In the genomic region with DNA sequence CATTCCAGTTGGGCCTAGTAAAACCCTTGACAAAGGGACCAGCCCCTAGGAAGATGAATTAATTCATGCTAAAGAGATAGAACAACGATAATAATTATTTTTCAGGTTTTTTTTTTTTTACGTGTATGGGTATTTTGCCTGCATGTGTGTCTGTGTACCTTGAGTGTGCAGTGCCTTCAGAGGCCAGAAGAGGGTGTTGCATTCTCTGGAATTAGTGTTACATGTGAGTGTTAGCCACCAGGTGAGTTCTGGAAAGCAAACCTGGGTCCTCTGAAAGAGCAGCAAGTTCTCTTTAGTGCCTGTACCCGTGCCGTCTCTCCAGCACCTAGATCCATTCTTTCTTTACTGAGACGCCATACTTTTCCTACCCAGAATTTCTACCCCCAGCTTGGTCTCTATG, we compare ENCODE assay signal across 14 mouse cellular contexts.
"Had no signal": no experiment of that assay in that cellular context is flagged by ENCODE, and none has a peak within 500 bp of the region (broad histone marks: within the 10 kb centered on the region; RNA-seq: fewer than 3 reads in every experiment).

No protein-coding gene starts in this region.

- H3K36me3 ChIP-seq: neural tube, embryonic 13.5 days; neural tube, embryonic 15.5 days; stomach, embryonic 15.5 days had no signal

- H3K9me3 ChIP-seq: neural tube, embryonic 13.5 days; neural tube, embryonic 15.5 days; stomach, embryonic 15.5 days had no signal

- H3K27me3 ChIP-seq: neural tube, embryonic 13.5 days; neural tube, embryonic 15.5 days; stomach, embryonic 15.5 days had no signal

- H3K4me3 ChIP-seq: neural tube, embryonic 13.5 days; neural tube, embryonic 15.5 days; stomach, embryonic 15.5 days had no signal

- DNase-seq: retina, postnatal 1 day; right cerebral cortex, adult 18-20 months; right cerebral cortex, postnatal 14 days; right cerebral cortex, postnatal 4 days; spleen, adult 18-20 months; thymus, adult 18-20 months; thymus, adult 2 months; thymus, postnatal 14 days; thymus, postnatal 25 days; thymus, postnatal 36 days; thymus, postnatal 4 days had no signal

- H3K4me1 ChIP-seq: neural tube, embryonic 13.5 days; neural tube, embryonic 15.5 days; stomach, embryonic 15.5 days had no signal
